Mouse (Mus musculus): ENCODE measurements around the gene Setd7.

DNA sequence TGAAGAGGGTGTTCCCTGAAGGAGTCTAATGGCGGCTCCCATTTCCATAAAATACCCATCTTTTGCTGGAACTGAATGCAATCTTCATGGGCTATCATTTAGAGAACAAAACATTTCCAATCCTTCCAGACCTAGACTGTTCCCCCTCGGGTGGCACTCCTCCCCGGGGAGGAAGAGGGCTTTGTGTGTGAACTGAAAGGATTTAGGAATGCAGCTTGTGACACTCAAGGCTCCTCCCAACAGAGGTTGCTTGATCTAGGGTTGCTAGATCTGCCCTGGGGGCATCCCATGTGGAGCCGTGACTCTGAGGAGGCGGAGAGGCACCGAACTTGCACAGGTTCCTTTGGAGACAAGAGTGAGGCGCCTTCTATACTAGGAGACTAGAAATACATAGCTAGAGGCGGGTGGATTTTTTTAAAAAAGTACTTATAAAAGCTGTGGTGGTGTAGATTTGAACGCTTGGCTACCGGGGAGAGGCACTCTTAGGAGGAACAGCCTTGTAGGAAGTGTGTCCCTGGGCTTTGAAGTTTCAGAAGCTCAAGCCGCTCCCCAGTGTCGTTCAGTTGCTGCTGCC lies 38.5 kb upstream of the Setd7 start:
- TF ChIP-seq PAX5 (IDR thresholded peaks at IDR 0.05; ENCODE audit: low read length) = no peak
- TF ChIP-seq POLR2A (IDR thresholded peaks at IDR 0.05; ENCODE audit: low read depth, low read length) = no peak
- no peak for TF ChIP-seq TCF12 (IDR thresholded peaks at IDR 0.05; ENCODE audit: low read depth, low read length)
- TF ChIP-seq SIN3A (IDR thresholded peaks at IDR 0.05; ENCODE audit: low read length) = no peak
- TF ChIP-seq CTCF (conservative IDR thresholded peaks at IDR 0.05 in 1 of 2, IDR thresholded peaks at IDR 0.05 in 1 of 2; ENCODE audit: low read depth in 2 of 2, low read length in 2 of 2) = no peak

All from CH12.LX (cell line).